Mouse (Mus musculus) lung, adult 18-20 months (tissue): ENCODE data around the gene Klf12.

Source experiments
- DNase-seq, 2 experiments: peaks; one replicate each; pipeline ENCODE4 v3.0.0; 2022; ENCODE audit warnings: mixed read lengths in 2 of 2

Klf12 gene

DNA sequence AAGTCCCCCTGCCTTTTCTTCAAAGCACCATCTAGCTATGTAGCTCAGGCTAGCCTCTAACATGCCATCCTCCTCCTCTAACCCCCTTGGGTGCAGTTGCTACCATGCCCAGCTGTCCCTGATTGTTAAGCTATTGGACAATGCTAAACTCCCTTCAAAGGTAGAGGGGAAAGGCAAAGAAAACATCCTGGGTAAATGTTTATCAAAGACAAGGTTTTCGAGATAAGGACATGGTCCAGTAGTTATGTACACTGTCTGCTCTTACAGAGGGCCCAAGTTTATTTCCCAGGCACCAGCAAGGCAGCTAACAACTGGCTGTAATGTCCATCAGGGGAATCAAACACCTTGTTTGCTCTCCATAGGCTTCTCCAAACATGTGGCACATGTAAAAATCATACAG, 53.1 kb downstream of the Klf12 start:
- no peak for DNase-seq

- DNase-seq, result no peak
Measured at GRCm38 (mm10) chr14:100228120-100228519, 56.4 kb downstream of the Klf12 start.

DNA sequence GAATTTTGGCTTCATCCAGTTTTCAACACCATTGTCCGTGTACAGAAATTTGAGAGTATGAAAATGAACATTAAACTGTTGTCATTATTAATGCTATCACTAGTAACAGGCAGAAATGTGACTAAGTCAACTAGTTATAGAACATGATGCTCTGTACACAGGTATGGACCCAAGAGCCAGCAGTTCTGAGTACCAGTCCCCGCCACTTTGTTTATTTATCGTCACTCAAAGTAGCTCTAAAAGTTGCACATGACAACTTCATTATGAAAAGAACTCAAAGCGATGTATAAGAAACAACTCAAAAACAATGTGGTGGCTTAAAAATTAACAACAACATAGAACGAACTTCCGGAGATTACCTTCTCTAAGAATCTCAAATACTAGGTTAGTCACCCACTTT, 56.8 kb downstream of the Klf12 start:
- DNase-seq, result no peak

DNA sequence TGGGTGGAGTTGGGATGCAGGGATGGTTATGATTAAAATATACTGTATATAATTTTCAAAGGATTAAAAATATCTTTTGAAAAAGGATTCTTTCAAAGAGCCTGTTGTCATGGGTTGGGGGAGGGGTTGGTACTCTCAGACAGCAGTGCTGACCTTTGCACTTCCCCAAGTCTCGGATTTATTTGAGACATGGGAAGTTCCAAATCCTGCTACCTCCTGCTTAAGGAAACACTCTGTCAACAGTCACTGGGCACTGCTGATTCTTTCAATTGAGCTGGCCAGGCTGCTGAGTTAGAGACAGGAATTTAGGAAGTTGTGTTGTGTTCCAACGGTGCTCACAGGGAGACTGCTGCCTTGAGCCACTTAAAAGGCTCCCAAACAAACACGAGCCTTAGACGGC, 60.3 kb downstream of the Klf12 start:
- DNase-seq, result peak; percentile 9 to 21

GRCm38 (mm10) chr14:100222260-100222659, 62.2 kb downstream of the Klf12 start:
- no peak for DNase-seq

DNA sequence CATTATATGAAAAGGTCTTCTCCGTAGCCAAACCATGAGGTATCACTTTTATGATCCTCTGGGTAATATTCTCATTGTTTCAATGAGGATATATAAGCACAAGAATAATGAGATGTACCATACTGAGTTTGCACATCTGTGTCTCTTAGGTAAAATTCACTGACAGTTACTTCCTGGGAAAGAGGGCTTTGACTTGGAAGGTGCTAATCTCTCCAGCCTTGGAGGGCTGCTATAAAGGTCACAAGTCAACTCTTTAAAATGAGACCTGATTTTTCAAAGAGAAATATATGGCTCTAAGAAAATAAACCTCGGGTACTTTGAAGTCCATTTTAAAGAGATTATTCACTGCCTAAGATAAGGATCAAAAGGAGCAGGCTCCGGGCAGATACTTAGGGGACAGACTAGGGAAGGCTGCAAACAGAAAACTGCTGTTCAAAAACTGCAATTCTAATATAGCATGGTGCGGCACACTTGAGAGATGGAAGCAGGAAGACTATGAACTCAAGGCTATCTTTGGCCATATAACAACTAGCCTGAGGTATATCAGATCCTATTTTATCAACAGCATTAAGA, 69.2 kb downstream of the Klf12 start:
- DNase-seq, result no peak

GRCm38 (mm10) chr14:100213066-100213465, 71.4 kb downstream of the Klf12 start:
- DNase-seq, result peak; percentile 39 to 44

DNA sequence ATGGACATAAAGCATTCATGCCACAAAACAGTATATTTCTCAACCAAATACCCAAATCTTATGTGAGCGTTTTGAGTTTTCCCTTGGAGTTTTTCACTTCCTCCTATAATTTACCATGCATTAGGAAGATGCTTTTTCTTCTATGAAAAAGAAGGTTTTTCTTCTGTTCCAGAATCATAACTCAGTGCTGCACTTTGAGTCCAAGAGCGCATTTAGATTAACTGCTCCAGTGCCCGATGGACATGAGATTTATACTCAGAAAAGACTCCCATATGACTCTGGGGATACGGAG, 72.7 kb downstream of the Klf12 start:
- no peak for DNase-seq

DNA sequence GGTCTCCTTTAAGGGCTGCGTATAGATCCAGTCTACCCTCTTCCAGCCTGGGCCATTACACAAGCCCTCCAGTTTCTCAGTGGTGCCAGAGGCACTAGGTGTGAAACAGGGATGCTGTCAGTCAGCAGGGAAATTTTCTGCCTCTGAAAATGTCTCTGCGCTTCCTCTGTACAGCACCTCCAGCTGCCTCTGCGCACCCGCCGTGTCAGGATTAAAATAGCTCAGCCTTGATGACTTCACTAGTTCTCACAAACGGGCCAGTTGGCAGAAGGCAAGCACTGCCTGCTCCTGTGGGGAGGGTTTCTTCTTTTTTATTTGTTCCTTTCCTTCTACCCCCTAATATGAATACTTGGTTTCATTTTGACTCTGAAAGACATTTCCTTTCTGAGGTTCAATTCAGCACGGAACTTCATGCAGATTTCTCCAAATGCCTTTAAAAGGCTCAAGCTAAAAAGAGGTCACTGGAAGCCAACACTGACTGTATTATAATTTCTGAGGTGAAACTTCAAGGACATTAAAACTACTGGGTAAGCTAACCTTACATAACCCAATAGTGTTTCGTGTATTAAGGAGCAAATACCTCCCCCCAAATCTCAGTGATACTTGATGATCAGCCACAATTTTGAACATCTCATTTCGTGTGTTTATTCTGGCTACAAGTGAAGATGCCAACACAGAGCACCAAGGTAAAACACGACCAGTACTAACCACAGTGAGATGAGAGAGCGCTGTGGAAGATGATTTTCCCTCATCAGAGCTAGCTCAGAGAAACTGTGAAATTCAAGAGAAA, 73.2 kb downstream of the Klf12 start:
- peak; percentile 28 to 29 for DNase-seq

DNA sequence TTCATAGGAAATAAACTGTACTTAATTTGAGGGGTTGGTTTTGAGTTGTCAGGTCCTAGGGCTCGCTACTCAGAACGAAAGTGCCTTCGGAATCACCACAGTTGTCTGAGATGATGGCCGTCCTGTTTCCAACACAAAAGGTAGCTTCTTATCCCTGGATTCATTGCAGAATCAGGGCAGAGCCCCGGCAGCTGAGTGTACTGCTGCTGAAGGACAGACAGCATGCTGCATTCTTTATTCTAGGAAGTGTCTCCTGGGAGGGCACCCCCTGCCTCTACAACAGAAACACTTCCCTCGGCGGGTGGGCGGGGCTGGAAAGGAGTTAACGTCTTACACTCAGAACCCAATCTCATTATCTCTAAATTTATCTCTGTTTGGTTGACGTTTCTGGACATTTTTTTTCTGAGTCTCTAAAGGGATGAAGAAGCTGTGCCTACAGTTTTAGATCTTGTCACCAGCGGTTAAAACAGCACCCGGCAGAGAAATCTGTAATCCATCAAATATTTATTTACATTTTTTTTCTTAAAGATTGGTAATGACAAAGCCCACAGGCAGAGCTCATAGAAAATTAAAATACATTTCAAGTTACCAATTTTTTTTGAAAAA, 74.6 kb downstream of the Klf12 start:
- no peak for DNase-seq

GRCm38 (mm10) chr14:100207081-100207480, 77.4 kb downstream of the Klf12 start:
- no peak for DNase-seq

- no peak for DNase-seq
Measured at GRCm38 (mm10) chr14:100206207-100206606, 78.3 kb downstream of the Klf12 start.

DNA sequence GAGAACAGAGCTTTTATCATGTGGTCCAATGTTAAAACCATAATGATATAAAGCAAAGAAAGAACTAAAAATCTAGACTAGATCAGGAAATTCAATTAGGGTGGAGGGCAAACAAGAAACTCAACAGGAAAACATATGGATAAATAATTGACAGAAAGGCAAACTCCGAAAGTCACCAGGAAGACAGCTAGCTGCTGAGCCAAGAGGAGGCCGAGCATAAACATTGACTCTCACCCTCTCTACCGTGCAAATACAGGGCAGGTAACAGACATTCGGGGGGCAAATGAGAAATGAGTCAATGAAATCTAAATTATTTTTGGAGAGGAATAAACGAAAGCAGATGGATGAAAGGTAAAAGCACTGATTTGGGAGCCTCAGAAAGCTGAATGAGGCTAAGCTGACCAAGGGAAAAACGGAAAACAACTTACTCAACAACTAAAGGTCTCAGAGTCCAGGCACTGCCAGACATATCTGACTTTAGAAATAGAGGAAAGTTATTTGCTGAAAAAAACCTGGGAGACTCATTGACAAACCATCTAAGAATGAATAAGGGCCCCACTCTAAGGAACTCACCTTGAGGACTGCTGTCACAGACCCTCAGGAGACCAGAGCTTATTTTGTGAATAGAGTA, 84.3 kb downstream of the Klf12 start:
- DNase-seq, result no peak

- no peak for DNase-seq
Measured at GRCm38 (mm10) chr14:100198636-100199035, 85.8 kb downstream of the Klf12 start.

DNA sequence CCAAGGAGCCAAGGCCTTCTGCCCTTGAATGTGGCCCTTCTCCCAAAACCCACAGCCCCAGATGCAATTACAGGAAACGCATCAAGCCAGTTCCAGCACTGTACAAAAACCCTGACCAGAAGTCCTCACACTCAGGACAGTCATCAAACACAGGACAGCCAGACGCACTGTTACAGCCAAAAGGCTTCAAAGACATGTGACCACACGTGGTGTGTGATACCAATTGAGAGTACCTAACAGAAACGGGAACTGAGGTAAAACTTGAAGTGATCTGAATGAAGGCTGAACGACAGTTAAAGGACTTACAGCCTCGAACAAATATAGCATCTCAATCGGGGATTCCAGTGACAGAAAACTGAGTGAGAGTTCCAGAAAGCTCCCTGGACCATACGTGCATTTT, 87.3 kb downstream of the Klf12 start:
- no peak for DNase-seq

DNA sequence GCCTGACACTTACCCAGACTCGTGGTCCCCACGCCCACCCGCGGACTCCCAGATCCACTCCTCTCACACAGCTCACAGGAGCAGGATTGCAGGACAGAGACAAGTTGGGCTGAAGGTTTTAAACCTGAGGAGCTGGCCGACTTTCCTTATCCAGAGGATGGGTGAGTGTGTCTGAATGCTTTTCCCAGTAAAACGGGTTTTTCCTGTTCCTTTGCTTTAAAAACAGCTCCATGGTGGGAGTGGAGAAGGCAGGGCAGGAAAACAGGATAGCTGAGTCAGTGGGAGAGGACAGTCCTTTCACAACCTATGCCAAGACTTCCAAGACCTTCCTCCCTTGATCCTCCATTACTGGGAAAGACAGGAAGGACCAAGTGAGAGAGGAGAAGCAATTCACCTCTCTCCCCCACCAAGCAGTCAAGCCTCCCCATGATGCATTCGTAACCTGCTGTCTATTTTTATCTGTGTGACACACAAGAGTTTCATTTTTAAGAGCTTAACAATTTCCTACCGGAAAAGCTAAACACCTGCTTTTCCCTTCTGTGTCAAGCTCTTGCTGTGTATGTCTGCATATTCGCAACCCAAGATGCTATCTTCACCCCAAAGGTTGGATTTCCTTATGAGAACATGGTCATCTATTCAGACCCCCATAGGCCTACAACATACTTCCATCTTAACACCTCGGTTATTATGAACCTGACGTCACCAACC, 94.8 kb downstream of the Klf12 start:
- DNase-seq, result no peak

DNA sequence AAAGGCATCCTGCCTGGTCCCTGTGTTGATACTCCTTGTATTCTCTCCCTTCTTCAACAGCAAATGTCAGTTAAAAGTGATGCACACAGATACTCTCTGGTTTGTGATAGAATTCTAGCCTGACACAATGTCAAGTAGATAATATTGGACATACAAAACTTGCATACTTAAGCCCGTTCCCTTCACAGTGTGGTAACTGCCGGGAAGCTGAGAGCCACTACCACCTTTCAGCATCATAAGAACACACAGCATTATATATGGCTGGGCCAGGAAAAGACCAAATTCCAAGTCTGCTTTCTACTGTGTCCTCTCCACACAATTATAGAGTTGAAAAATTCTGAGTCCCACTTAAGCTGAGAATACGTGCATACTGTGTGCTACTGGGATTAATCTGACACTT, 97.1 kb downstream of the Klf12 start:
- no peak for DNase-seq

- DNase-seq, result no peak
Measured at GRCm38 (mm10) chr14:100177796-100178195, 106.7 kb downstream of the Klf12 start.

DNA sequence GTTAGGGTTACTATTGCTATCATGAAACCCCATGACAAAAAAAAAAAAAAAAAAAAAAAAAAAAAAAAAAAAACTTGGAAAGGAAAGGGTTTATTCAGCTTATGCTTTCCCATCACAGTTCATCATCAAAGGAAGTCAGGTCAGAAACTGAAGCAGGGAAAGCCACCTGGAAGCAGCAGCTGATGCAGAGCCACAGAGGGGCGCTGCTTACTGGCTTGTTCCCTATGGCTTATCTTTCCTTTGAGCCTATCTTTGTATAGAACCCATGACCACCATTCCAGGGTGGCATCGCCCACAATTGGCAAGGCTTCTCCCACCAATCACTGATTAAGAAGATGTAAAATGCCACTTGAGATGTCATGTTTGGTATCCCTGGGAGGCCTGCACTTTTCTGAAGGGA, 119.4 kb downstream of the Klf12 start:
- DNase-seq, result no peak

DNA sequence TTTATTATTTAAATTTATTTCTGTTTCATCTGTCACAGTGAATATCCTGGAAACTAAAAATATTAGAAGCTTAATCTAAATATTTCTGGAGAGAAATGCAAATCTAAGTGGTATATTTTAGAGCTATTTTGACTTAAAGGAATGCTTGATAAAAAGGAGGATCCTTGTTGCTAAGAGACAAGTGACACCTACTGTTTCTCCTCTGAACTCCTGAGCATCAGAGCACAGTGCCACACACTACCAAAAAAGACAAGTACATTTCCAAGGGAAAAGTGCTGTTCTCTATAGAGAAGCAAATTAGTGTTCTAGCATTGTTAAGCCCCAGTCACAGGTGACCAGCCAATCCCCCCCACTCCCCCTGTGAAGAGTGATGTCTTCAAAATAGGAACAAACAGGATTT, 127.8 kb downstream of the Klf12 start:
- DNase-seq, result no peak

DNA sequence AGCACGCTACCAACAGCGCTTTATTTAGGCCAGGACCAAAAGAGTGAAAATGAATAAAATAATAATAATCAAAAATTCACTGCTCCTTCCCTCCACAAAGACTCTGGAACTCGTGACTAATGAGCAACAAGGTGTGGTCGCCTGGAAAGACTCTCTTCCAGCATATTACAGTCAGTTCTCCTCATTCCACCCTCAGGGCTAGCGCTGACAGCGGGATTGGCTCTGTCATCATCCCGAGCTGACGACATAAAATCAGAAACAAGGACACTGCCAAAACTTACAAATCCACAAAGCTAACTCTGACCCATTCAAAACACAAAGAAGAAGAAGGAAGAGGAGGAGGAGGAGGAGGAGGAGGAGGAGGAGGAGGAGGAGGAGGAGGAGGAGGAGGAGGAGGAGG, 136.8 kb downstream of the Klf12 start:
- DNase-seq, result peak in 1 of 2 experiments; percentile 9

DNA sequence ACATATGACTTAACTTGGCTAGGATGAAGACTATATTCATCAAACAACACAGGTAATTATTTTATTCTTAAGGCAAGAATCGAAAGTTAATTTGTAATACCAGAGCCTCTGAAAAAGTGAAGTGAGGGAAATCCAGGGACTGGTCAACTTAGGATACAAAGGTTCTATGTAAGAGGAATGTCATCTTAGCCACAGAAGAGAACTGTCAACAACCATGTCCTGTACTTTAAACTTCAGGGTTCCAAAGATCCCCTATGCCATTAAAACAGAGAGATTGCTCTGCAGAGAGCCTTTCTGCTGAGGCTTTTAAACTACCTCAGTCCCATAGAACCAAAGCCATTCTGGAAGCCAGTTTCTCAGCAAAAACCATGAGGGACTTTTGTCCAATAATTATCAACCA, 144.1 kb downstream of the Klf12 start:
- no peak for DNase-seq

DNA sequence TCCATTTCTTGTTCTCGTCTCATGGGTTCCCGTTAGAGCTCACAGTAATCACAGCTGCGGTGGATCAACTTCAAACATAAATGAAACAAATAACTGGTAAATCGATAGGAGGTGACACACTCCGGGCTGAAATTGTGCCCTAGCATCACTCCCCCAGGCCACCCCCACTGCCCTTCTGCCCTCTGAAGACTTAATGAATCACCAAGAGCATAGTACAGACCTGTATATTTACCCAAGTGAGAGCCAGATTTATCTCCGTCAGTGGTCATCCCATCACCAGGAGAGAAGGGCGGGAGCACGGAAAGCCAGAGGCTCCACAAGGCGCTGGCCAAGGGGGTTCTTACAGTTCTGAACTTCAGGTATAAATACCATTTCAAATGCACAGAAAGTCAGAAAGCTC, 150.2 kb downstream of the Klf12 start:
- DNase-seq, result no peak
